Mouse (Mus musculus) C2C12 (cell line): Measurements from ENCODE around the gene Sgk2.

Source experiments
- CEBPB ChIP-seq: IDR thresholded peaks from one replicate; pipeline ENCODE4 v1.6.1; 2011; ENCODE audit warnings: low read depth, mild to moderate bottlenecking, control low read depth, moderate library complexity
- CTCF ChIP-seq: IDR thresholded peaks from one replicate; pipeline ENCODE4 v1.5.1; 2011; ENCODE audit not compliant: control insufficient read depth, insufficient read depth, insufficient read length
- USF1 ChIP-seq: IDR thresholded peaks from one replicate; pipeline ENCODE4 v1.6.1; 2011; ENCODE audit warnings: low read depth, mild to moderate bottlenecking, control low read depth, moderate library complexity

- TF ChIP-seq CTCF (no peak), CEBPB (no peak), USF1 (no peak)
These were observed 69.5 kb downstream of the Sgk2 start for GRCm38 (mm10) chr2:163056584-163056983.
